Mouse (Mus musculus) embryonic facial prominence, embryonic 11.5 days (tissue): Measurements from ENCODE around the gene Atp10b. TPM values are rescaled to one million over a fixed set of nuclear protein-coding genes. Genes with fewer than 3 reads are reported as not detected.

Experiments used
- ATAC-seq: fragments of 200-750 bp; cut with Nextera tagmentation; replicated peaks from 2 replicates; pipeline ENCODE4 v1.8.0; 2017; ENCODE audit warnings: low read depth; ENCODE audit not compliant: insufficient number of reproducible peaks, low FRiP score, low TSS enrichment
- DNase-seq: peaks from one replicate; pipeline ENCODE4 v3.0.0-alpha.2; 2015; ENCODE audit warnings: low spot score
- H3K27ac ChIP-seq: fragments of 300-500 bp; sonication (generic); replicated peaks from 2 replicates; pipeline ENCODE4 v1.5.1; 2014; ENCODE audit warnings: mild to moderate bottlenecking, low read depth, low read length, control low read depth
- H3K27me3 ChIP-seq: fragments of 300-500 bp; sonication (generic); 2 replicates; pipeline ENCODE4 v1.6.1; 2014; ENCODE audit warnings: mild to moderate bottlenecking, low read length, moderate library complexity, mixed read lengths; ENCODE audit not compliant: control insufficient read depth, insufficient read depth
- H3K36me3 ChIP-seq: fragments of 300-500 bp; sonication (generic); replicated peaks from 2 replicates; pipeline ENCODE4 v1.6.1; 2014; ENCODE audit warnings: low read depth, mild to moderate bottlenecking, low read length, moderate library complexity, mixed read lengths; ENCODE audit not compliant: control insufficient read depth, insufficient read depth
- H3K4me1 ChIP-seq: fragments of 300-500 bp; sonication (generic); 2 replicates; pipeline ENCODE4 v1.6.1; 2014; ENCODE audit warnings: low read length, mixed read lengths; ENCODE audit not compliant: control insufficient read depth, insufficient read depth
- H3K4me2 ChIP-seq: fragments of 300-500 bp; sonication (generic); 2 replicates; pipeline ENCODE4 v1.6.1; 2014; ENCODE audit warnings: low read depth, mild to moderate bottlenecking, control low read depth, low read length, moderate library complexity
- H3K4me3 ChIP-seq: fragments of 300-500 bp; sonication (generic); 2 replicates; pipeline ENCODE4 v1.5.1; 2014; ENCODE audit warnings: low read depth, low read length, control low read depth
- H3K9ac ChIP-seq: fragments of 300-500 bp; sonication (generic); replicated peaks from 2 replicates; pipeline ENCODE4 v1.6.1; 2014; ENCODE audit warnings: mild to moderate bottlenecking, control low read depth, low read length
- H3K9me3 ChIP-seq: fragments of 300-500 bp; sonication (generic); replicated peaks from 2 replicates; pipeline ENCODE4 v1.6.1; 2016; ENCODE audit warnings: mild to moderate bottlenecking, low read length, inconsistent platforms, mixed read lengths; ENCODE audit not compliant: control insufficient read depth
- WGBS: fragments of 180-500 bp; shearing (Covaris S2); extraction: QIAGEN DNeasy Blood & Tissue Kit; methylation state at CpG from one replicate; pipeline ENCODE4 v1.1.7; 2014; 5-methylcytosine and 5-hydroxymethylcytosine counted together
- polyA plus RNA-seq: library from polyadenylated mRNA; unstranded; fragments of >200 nt; fragmentation: Nextera tagmentation; extraction: Ambion mirVana; gene quantifications from 2 replicates; pipeline ENCODE4 v1.2.1, GENCODE M21; 2014

Gene Atp10b
- polyA plus RNA-seq, 1 experiment from 2014 or later, result 0.80 TPM

- Histone ChIP-seq H3K4me3 (no peak overlapping the region), H3K27me3 (no peaks in the 10 kb centered on the region), H3K9ac (no peak overlapping the region), H3K27ac (no peak overlapping the region), H3K4me2 (no peak overlapping the region), H3K4me1 (no peaks in the 10 kb centered on the region), H3K9me3 (no peaks in the 10 kb centered on the region), H3K36me3 (no peaks in the 10 kb centered on the region)
- WGBS, result 57% methylated on average over 3 of the region's 3 CpGs
- DNase-seq (peak; percentile 23), ATAC-seq (no peak)
Observed at GRCm38 (mm10) chr11:43203580-43203979, 53.9 kb downstream of the Atp10b start.

GRCm38 (mm10) chr11:43213134-43213533 lies 63.5 kb downstream of the Atp10b start:
- DNase-seq (peak; percentile 31), ATAC-seq (no peak)
- Histone ChIP-seq H3K4me3 (no peak overlapping the region), H3K9ac (no peak overlapping the region), H3K27ac (no peak overlapping the region), H3K9me3 (no peaks in the 10 kb centered on the region), H3K4me2 (no peak overlapping the region), H3K27me3 (no peaks in the 10 kb centered on the region), H3K36me3 (no peaks in the 10 kb centered on the region), H3K4me1 (no peaks in the 10 kb centered on the region)
- WGBS, result 24% methylated on average over 1 of the region's 1 CpGs

GRCm38 (mm10) chr11:43213740-43214139 lies 64.1 kb downstream of the Atp10b start:
- H3K36me3 ChIP-seq, result no peaks in the 10 kb centered on the region
- 88% methylated on average over 1 of the region's 1 CpGs for WGBS
- no peak overlapping the region for H3K9ac ChIP-seq
- H3K27me3 ChIP-seq, result no peaks in the 10 kb centered on the region
- no peaks in the 10 kb centered on the region for H3K9me3 ChIP-seq
- H3K4me2 ChIP-seq, result no peak overlapping the region
- H3K27ac ChIP-seq, result no peak overlapping the region
- ATAC-seq (no peak), DNase-seq (no peak)
- H3K4me1 ChIP-seq, result no peaks in the 10 kb centered on the region
- H3K4me3 ChIP-seq, result no peak overlapping the region

GRCm38 (mm10) chr11:43217021-43217420 lies 67.3 kb downstream of the Atp10b start:
- H3K27ac ChIP-seq, result no peak overlapping the region
- H3K4me2 ChIP-seq, result no peak overlapping the region
- no peak overlapping the region for H3K9ac ChIP-seq
- H3K9me3 ChIP-seq, result no peaks in the 10 kb centered on the region
- WGBS, result 76% methylated on average over 4 of the region's 4 CpGs
- H3K4me1 ChIP-seq, result no peaks in the 10 kb centered on the region
- H3K36me3 ChIP-seq, result no peaks in the 10 kb centered on the region
- DNase-seq, result no peak
- no peak overlapping the region for H3K4me3 ChIP-seq
- no peak for ATAC-seq
- no peaks in the 10 kb centered on the region for H3K27me3 ChIP-seq

GRCm38 (mm10) chr11:43230231-43230630 lies 80.6 kb downstream of the Atp10b start:
- H3K9me3 ChIP-seq, result no peaks in the 10 kb centered on the region
- H3K4me2 ChIP-seq, result no peak overlapping the region
- ATAC-seq, result no peak
- no peak overlapping the region for H3K4me3 ChIP-seq
- 94% methylated on average over 6 of the region's 6 CpGs for WGBS
- no peaks in the 10 kb centered on the region for H3K4me1 ChIP-seq
- DNase-seq, result no peak
- no peak overlapping the region for H3K27ac ChIP-seq
- H3K27me3 ChIP-seq, result no peaks in the 10 kb centered on the region
- no peak overlapping the region for H3K9ac ChIP-seq
- no peaks in the 10 kb centered on the region for H3K36me3 ChIP-seq

GRCm38 (mm10) chr11:43232073-43232472 lies 82.4 kb downstream of the Atp10b start:
- Histone ChIP-seq H3K4me3 (no peak overlapping the region), H3K27ac (no peak overlapping the region), H3K36me3 (no peaks in the 10 kb centered on the region), H3K9ac (no peak overlapping the region), H3K27me3 (no peaks in the 10 kb centered on the region), H3K4me1 (no peaks in the 10 kb centered on the region), H3K4me2 (no peak overlapping the region), H3K9me3 (no peaks in the 10 kb centered on the region)
- ATAC-seq, result no peak
- 85% methylated on average over 7 of the region's 7 CpGs for WGBS
- no peak for DNase-seq

- no peaks in the 10 kb centered on the region for H3K9me3 ChIP-seq
- no peaks in the 10 kb centered on the region for H3K4me1 ChIP-seq
- no peak overlapping the region for H3K27ac ChIP-seq
- H3K9ac ChIP-seq, result no peak overlapping the region
- ATAC-seq, result no peak
- no peak overlapping the region for H3K4me2 ChIP-seq
- 81% methylated on average over 8 of the region's 8 CpGs for WGBS
- H3K36me3 ChIP-seq, result no peaks in the 10 kb centered on the region
- H3K4me3 ChIP-seq, result no peak overlapping the region
- DNase-seq, result no peak
- H3K27me3 ChIP-seq, result no peaks in the 10 kb centered on the region
Observed at GRCm38 (mm10) chr11:43236360-43237039, 86.8 kb downstream of the Atp10b start.

- H3K4me2 ChIP-seq, result no peak overlapping the region
- H3K4me3 ChIP-seq, result no peak overlapping the region
- WGBS, result 92% methylated on average over 8 of the region's 8 CpGs
- no peaks in the 10 kb centered on the region for H3K27me3 ChIP-seq
- H3K36me3 ChIP-seq, result no peaks in the 10 kb centered on the region
- no peaks in the 10 kb centered on the region for H3K9me3 ChIP-seq
- DNase-seq, result no peak
- no peak overlapping the region for H3K9ac ChIP-seq
- no peak overlapping the region for H3K27ac ChIP-seq
- H3K4me1 ChIP-seq, result no peaks in the 10 kb centered on the region
- no peak for ATAC-seq
Observed at GRCm38 (mm10) chr11:43239804-43240203, 90.1 kb downstream of the Atp10b start.
